Mouse (Mus musculus) liver, embryonic 14.5 days (tissue): Measurements from ENCODE around the gene Rab20.

Experiments used
- CTCF ChIP-seq: IDR thresholded peaks from 2 replicates; pipeline ENCODE4 v1.5.1; 2016; ENCODE audit warnings: antibody characterized with exemption, low read depth, control low read depth
- EP300 ChIP-seq: IDR thresholded peaks from 2 replicates; pipeline ENCODE4 v1.6.1; 2016; ENCODE audit warnings: antibody characterized with exemption, low read depth

DNA sequence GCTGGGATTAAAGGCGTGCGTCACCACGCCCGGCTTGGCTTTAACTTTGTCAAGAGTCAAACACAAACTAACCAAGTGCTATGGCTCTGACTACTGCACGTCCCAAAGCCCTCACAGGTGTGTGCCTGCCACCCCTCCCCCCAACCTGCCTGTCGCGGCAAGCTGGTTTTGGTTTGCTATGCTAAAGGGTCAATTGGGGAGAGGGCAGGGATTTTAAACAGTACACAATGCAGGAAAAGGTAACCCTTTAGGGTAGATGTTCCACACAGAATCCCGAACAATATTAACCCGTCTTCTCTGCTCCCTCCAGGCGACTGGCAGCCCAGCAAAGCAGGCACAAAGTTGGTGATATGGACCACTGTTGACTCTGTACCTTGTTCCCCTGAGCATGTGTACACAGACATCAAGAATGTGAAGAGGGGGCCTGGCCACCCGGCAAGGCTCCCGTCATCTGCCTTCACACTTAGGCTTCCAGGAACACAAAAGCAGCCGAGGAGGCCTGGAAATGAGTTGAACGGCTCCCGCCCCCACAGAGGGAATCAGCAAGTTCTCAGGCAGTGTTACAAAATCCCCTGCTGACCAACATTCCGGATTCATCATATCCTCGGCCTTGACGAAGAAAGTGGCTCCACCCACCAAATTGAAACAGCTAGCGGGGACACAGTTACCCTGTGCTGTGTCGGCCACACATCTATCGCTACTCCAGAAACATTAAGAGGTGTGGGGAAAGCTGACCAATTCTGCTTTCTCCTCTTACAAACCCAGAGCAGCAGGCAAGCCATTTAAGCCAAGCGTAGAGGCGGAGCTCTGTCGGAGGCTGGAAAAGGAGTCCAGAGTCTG is 2.0 kb downstream of the Rab20 start:
- TF ChIP-seq CTCF (no peak), EP300 (no peak)
